In genomic region chr2:131055631-131056030, GRCm38 (mm10) we compare ENCODE assay signal across 7 mouse cellular contexts. TPM values are rescaled to one million over a fixed set of nuclear protein-coding genes. Genes with fewer than 3 reads are reported as not detected.
A peak's percentile ranks its signal among the peaks of the same experiment; 100 is the strongest.
DNase-seq lines count a peak whose midpoint lies in the region; ATAC-seq and TF ChIP-seq lines count a peak whose summit lies in the region.

No protein-coding gene starts in this region.

- no peak for TF ChIP-seq POLR2A in cortical plate, adult 2 months (IDR thresholded peaks at IDR 0.05; ENCODE audit: extremely low read depth, insufficient read depth, low read length)

- no peak overlapping the region for H3K9ac ChIP-seq in heart, postnatal 0 days (replicated peaks; ENCODE audit: low read depth, low read length)

- H3K27ac ChIP-seq in cortical plate, adult 2 months (ENCODE audit: insufficient read depth, low read length): no peak overlapping the region
- H3K27ac ChIP-seq in heart, postnatal 0 days (ENCODE audit: low read depth): no peak overlapping the region

- no peaks in the 10 kb centered on the region for H3K36me3 ChIP-seq in heart, postnatal 0 days (replicated peaks; ENCODE audit: control insufficient read depth, insufficient read depth, low read length)
- H3K36me3 ChIP-seq in megakaryocyte, embryonic 14.5 days (replicated peaks; ENCODE audit: low read length): no peaks in the 10 kb centered on the region

- no peak overlapping the region for H3K4me3 ChIP-seq in cortical plate, adult 2 months (ENCODE audit: insufficient read depth, low read length)
- H3K4me3 ChIP-seq in heart, postnatal 0 days (ENCODE audit: low read depth, low read length): no peak overlapping the region
- H3K4me3 ChIP-seq in megakaryocyte, embryonic 14.5 days (replicated peaks): peak overlapping the region; percentile 89

- peak; percentile 62 for TF ChIP-seq CTCF in cortical plate, adult 2 months (IDR thresholded peaks at IDR 0.05; ENCODE audit: extremely low read depth, insufficient read depth, low read length)
- peak; percentile 67 for TF ChIP-seq CTCF in heart, postnatal 0 days (IDR thresholded peaks at IDR 0.05; ENCODE audit: low read depth)

- ATAC-seq in CD4-positive, CD25-positive, alpha-beta regulatory T cell, adult 4 months: peak; percentile 61
- ATAC-seq in heart, postnatal 0 days (ENCODE audit: insufficient read depth, low read depth): peak; percentile 15; the same call in 1 of the 2 replicates

- no peaks in the 10 kb centered on the region for H3K9me3 ChIP-seq in heart, postnatal 0 days (replicated peaks; ENCODE audit: control insufficient read depth, low read length)
- H3K9me3 ChIP-seq in megakaryocyte, embryonic 14.5 days: no peaks in the 10 kb centered on the region

- no peak for TF ChIP-seq EP300 in heart, postnatal 0 days (IDR thresholded peaks at IDR 0.05; ENCODE audit: low read depth)

- H3K4me2 ChIP-seq in heart, postnatal 0 days (ENCODE audit: low read depth, low read length): no peak overlapping the region

- DNase-seq in A20 (ENCODE audit: low read depth, low spot score): peak; percentile 32
- DNase-seq in heart, postnatal 0 days (ENCODE audit: low spot score): peak; percentile 53
- peak; percentile 76 for DNase-seq in kidney, postnatal 10 days
- peak; percentile 29 to 46 for DNase-seq in spleen, postnatal 36 days (ENCODE audit: low spot score in 2 of 2)

- H3K4me1 ChIP-seq in cortical plate, adult 2 months (ENCODE audit: control insufficient read depth, insufficient read depth, low read length): peaks cover 3% of the 10 kb centered on the region; the same call in 1 of the 2 replicates
- H3K4me1 ChIP-seq in heart, postnatal 0 days (ENCODE audit: control insufficient read depth, insufficient read depth): peaks cover 17% of the 10 kb centered on the region
- peaks cover 51% of the 10 kb centered on the region for H3K4me1 ChIP-seq in megakaryocyte, embryonic 14.5 days

- WGBS in heart, postnatal 0 days: 10% methylated on average over 10 of the region's 10 CpGs

- peaks cover 42% of the 10 kb centered on the region for H3K27me3 ChIP-seq in heart, postnatal 0 days (ENCODE audit: control insufficient read depth, insufficient read depth, low read length)
- peaks cover 95% of the 10 kb centered on the region for H3K27me3 ChIP-seq in megakaryocyte, embryonic 14.5 days (replicated peaks)

RNA-seq across cellular contexts. Expression of gene Adam33, which starts 8.0 kb away (rescaled TPM):
- polyA plus RNA-seq in CD4-positive, CD25-positive, alpha-beta regulatory T cell, adult 4 months (2017; shearing (Covaris generic)): 1 to 10 TPM in 1 of 2 experiments, under 1 TPM in 1; 0.95 to 1.9 TPM
- 21.0 and 21.7 TPM in 2 replicates for polyA plus RNA-seq in cortical plate, adult 2 months (2012; rRNA removed)
- 9.4 and 10.3 TPM in 2 replicates for total RNA-seq in heart, postnatal 0 days (2014; rRNA removed; ENCODE audit: low replicate concordance)
- polyA plus RNA-seq in heart, postnatal 0 days (2015; fragmentation: Nextera tagmentation; extraction: Ambion mirVana): 4.8 and 5.2 TPM in 2 replicates
- 1.9 and 6.0 TPM in 2 replicates for polyA plus RNA-seq in megakaryocyte, embryonic 14.5 days (2012; ENCODE audit: insufficient read depth, low replicate concordance)

RNA-seq across cellular contexts. Expression of gene Gfra4, which starts 12.7 kb away (rescaled TPM):
- polyA plus RNA-seq in CD4-positive, CD25-positive, alpha-beta regulatory T cell, adult 4 months (2017; shearing (Covaris generic)): not detected
- polyA plus RNA-seq in cortical plate, adult 2 months (2012; rRNA removed): 201 and 206 TPM in 2 replicates
- 0.19 and 10.7 TPM in 2 replicates for total RNA-seq in heart, postnatal 0 days (2014; rRNA removed; ENCODE audit: low replicate concordance)
- 2.2 and 2.9 TPM in 2 replicates for polyA plus RNA-seq in heart, postnatal 0 days (2015; fragmentation: Nextera tagmentation; extraction: Ambion mirVana)
- 1.3 TPM in 1 of 2 replicates, not detected in the other for polyA plus RNA-seq in megakaryocyte, embryonic 14.5 days (2012; ENCODE audit: insufficient read depth, low replicate concordance)

RNA-seq across cellular contexts. Expression of gene Siglec1, which starts 30.9 kb away (rescaled TPM):
- not detected for polyA plus RNA-seq in CD4-positive, CD25-positive, alpha-beta regulatory T cell, adult 4 months (2017; shearing (Covaris generic))
- polyA plus RNA-seq in cortical plate, adult 2 months (2012; rRNA removed): 0.21 and 0.35 TPM in 2 replicates
- 2.2 and 3.4 TPM in 2 replicates for total RNA-seq in heart, postnatal 0 days (2014; rRNA removed; ENCODE audit: low replicate concordance)
- 0.20 and 0.27 TPM in 2 replicates for polyA plus RNA-seq in heart, postnatal 0 days (2015; fragmentation: Nextera tagmentation; extraction: Ambion mirVana)
- 7.1 and 11.8 TPM in 2 replicates for polyA plus RNA-seq in megakaryocyte, embryonic 14.5 days (2012; ENCODE audit: insufficient read depth, low replicate concordance)

Comparison
In these comparisons a context has a peak if more than half of its experiments do, and no peak if none do; other contexts are left out.
1. RNA of gene Gfra4, which starts 12.7 kb away (polyA plus RNA-seq): 201 to 206 TPM in cortical plate, adult 2 months; 2.2 to 2.9 TPM in heart, postnatal 0 days, 1.3 TPM in megakaryocyte, embryonic 14.5 days and not detected in CD4-positive, CD25-positive, alpha-beta regulatory T cell, adult 4 months; every median in the first group is over 10 times any median in the second.
2. Peak in every context shown above with its lines, with median percentiles within 50 percentile points of each other: DNase-seq.